Mouse (Mus musculus): ENCODE data around the gene Nkx3-2. TPM values are rescaled to one million over a fixed set of nuclear protein-coding genes. Genes with fewer than 3 reads are reported as not detected.

Gene Nkx3-2
- polyA plus RNA-seq, 1 experiment from 2014 or later: 1.4 TPM

GRCm38 (mm10) chr5:41727017-41727416 lies 37.3 kb downstream of the Nkx3-2 start:
- Histone ChIP-seq H3K27ac (ENCODE audit: low read depth, low read length) (no peak overlapping the region), H3K9ac (ENCODE audit: low read depth, low read length) (no peak overlapping the region), H3K9me3 (ENCODE audit: control insufficient read depth) (no peaks in the 10 kb centered on the region), H3K4me3 (ENCODE audit: low read depth, low read length) (no peak overlapping the region), H3K27me3 (replicated peaks; ENCODE audit: control insufficient read depth, insufficient read depth, low read length) (no peaks in the 10 kb centered on the region), H3K36me3 (ENCODE audit: control insufficient read depth, insufficient read depth) (no peaks in the 10 kb centered on the region), H3K4me2 (replicated peaks; ENCODE audit: low read depth) (no peak overlapping the region), H3K4me1 (replicated peaks; ENCODE audit: control insufficient read depth, insufficient read depth, low read length) (no peaks in the 10 kb centered on the region)
- TF ChIP-seq CTCF (IDR thresholded peaks at IDR 0.05; ENCODE audit: low read depth): no peak
- ATAC-seq: no peak
- WGBS: 33% methylated on average over 1 of the region's 1 CpGs

GRCm38 (mm10) chr5:41725573-41725972 lies 38.7 kb downstream of the Nkx3-2 start:
- H3K4me2 ChIP-seq (replicated peaks; ENCODE audit: low read depth): no peak overlapping the region
- no peak overlapping the region for H3K27ac ChIP-seq (ENCODE audit: low read depth, low read length)
- H3K27me3 ChIP-seq (replicated peaks; ENCODE audit: control insufficient read depth, insufficient read depth, low read length): no peaks in the 10 kb centered on the region
- no peak overlapping the region for H3K9ac ChIP-seq (ENCODE audit: low read depth, low read length)
- no peaks in the 10 kb centered on the region for H3K36me3 ChIP-seq (ENCODE audit: control insufficient read depth, insufficient read depth)
- no peak for TF ChIP-seq CTCF (IDR thresholded peaks at IDR 0.05; ENCODE audit: low read depth)
- ATAC-seq: no peak
- no peaks in the 10 kb centered on the region for H3K4me1 ChIP-seq (replicated peaks; ENCODE audit: control insufficient read depth, insufficient read depth, low read length)
- WGBS: 86% methylated on average over 6 of the region's 6 CpGs
- no peak overlapping the region for H3K4me3 ChIP-seq (ENCODE audit: low read depth, low read length)
- no peaks in the 10 kb centered on the region for H3K9me3 ChIP-seq (ENCODE audit: control insufficient read depth)

Other genes starting within 250 kb of the Nkx3-2 start
- gene Rab28, start 56.3 kb downstream of the Nkx3-2 start, polyA plus RNA-seq (2015; fragmentation: Nextera tagmentation; extraction: Ambion mirVana): 40.8 and 43.4 TPM in 2 replicates
- gene Bod1l, start 79.8 kb upstream of the Nkx3-2 start, polyA plus RNA-seq (2015; fragmentation: Nextera tagmentation; extraction: Ambion mirVana): 13.2 and 14.4 TPM in 2 replicates